Mouse (Mus musculus): ENCODE data around the gene Ctdsp1.

The Ctdsp1 gene

GRCm38 (mm10) chr1:74444538-74444937 lies 53.2 kb downstream of the Ctdsp1 start:
- DNase-seq (ENCODE audit: low read depth, low spot score), result no peak

Data from CD4-positive helper T cell, adult 2 months (primary cell).